ENCODE assay signal across 9 mouse cellular contexts in the genomic region with DNA sequence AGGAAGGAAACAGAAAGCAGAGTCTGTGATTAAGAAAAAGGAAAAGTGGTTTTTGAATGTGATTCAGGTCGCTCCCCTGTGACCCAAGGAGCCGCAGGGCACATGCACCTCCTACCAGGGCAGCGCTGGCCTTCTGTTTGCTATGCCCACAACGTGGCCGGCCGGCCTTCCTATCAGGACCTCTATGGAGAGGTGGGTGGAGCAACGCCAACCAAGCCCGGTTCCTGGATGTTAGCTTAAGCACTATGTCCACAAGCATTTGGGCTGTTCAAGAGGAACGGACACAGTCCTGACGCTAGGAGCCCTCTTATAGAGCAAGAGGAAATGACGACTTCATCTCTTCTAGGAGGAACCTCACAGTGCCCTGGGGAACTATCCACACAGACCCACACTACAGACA.
DNase-seq lines count a peak whose midpoint lies in the region; ATAC-seq and TF ChIP-seq lines count a peak whose summit lies in the region.
"Had no signal": no experiment of that assay in that cellular context is flagged by ENCODE, and none has a peak within 500 bp of the region (broad histone marks: within the 10 kb centered on the region; RNA-seq: fewer than 3 reads in every experiment).

No protein-coding gene starts in this region.

- ATAC-seq in limb, embryonic 15.5 days (ENCODE audit: insufficient number of reproducible peaks, low FRiP score, low TSS enrichment, low read depth), result no peak
- ATAC-seq in liver, embryonic 11.5 days (replicated peaks; ENCODE audit: low FRiP score), result peak; percentile 53

- H3K4me3 ChIP-seq in limb, embryonic 15.5 days, result no peak overlapping the region
- no peak overlapping the region for H3K4me3 ChIP-seq in limb, embryonic 10.5 days
- no peak overlapping the region for H3K4me3 ChIP-seq in liver, embryonic 11.5 days (ENCODE audit: low read depth, low read length)
- peak overlapping the region; percentile 36 for H3K4me3 ChIP-seq in small intestine, adult 2 months (ENCODE audit: low read depth, low read length)
- H3K4me3 ChIP-seq: limb, embryonic 12.5 days had no signal

- no peak overlapping the region for H3K9ac ChIP-seq in limb, embryonic 15.5 days
- no peak overlapping the region for H3K9ac ChIP-seq in liver, embryonic 11.5 days (ENCODE audit: low read depth, low read length)
- H3K9ac ChIP-seq: limb, embryonic 12.5 days had no signal

- intact Hi-C loops in heart, postnatal 14 days (cut with DNase I), result no loop called here

- no peak for TF ChIP-seq CTCF in small intestine, adult 2 months (IDR thresholded peaks at IDR 0.05; ENCODE audit: extremely low read depth, insufficient read length, insufficient replicate concordance, low read depth, low read length)

- 0 out of 2 replicates have a peak overlapping the region, but pooled peaks have one; percentile 4 for H3K27ac ChIP-seq in limb, embryonic 15.5 days
- H3K27ac ChIP-seq in limb, embryonic 10.5 days, result no peak overlapping the region
- H3K27ac ChIP-seq in liver, embryonic 11.5 days (ENCODE audit: low read depth, low read length), result no peak overlapping the region
- peak overlapping the region; percentile 61 for H3K27ac ChIP-seq in small intestine, adult 2 months (ENCODE audit: insufficient read depth, low read depth, low read length)
- H3K27ac ChIP-seq: limb, embryonic 12.5 days had no signal

- no peaks in the 10 kb centered on the region for H3K9me3 ChIP-seq in limb, embryonic 15.5 days
- H3K9me3 ChIP-seq in limb, embryonic 10.5 days (replicated peaks), result no peaks in the 10 kb centered on the region
- H3K9me3 ChIP-seq in liver, embryonic 11.5 days (ENCODE audit: control insufficient read depth, low read length), result no peaks in the 10 kb centered on the region
- H3K9me3 ChIP-seq: limb, embryonic 12.5 days had no signal

- no peaks in the 10 kb centered on the region for H3K36me3 ChIP-seq in limb, embryonic 15.5 days
- H3K36me3 ChIP-seq in limb, embryonic 10.5 days, result no peaks in the 10 kb centered on the region
- no peaks in the 10 kb centered on the region for H3K36me3 ChIP-seq in liver, embryonic 11.5 days (ENCODE audit: control insufficient read depth, insufficient read depth, low read length)
- H3K36me3 ChIP-seq in small intestine, adult 2 months (ENCODE audit: control insufficient read depth, insufficient read depth, low read length), result no peaks in the 10 kb centered on the region

- no peak overlapping the region for H3K4me2 ChIP-seq in limb, embryonic 15.5 days
- peak overlapping the region; percentile 26; the same call in 1 of the 2 replicates for H3K4me2 ChIP-seq in liver, embryonic 11.5 days
- H3K4me2 ChIP-seq: limb, embryonic 12.5 days had no signal

- no peak for DNase-seq in limb, embryonic 10.5 days (ENCODE audit: low spot score)
- DNase-seq in heart, postnatal 14 days, result peak; percentile 32 to 34
- DNase-seq in liver, embryonic 11.5 days (ENCODE audit: low spot score), result no peak
- no peak for DNase-seq in spleen, postnatal 14 days (ENCODE audit: low spot score in 2 of 2)
- no peak for DNase-seq in cerebellum, postnatal 4 days (ENCODE audit: low spot score in 2 of 2)
- no peak for DNase-seq in testis, postnatal 10 days (ENCODE audit: low spot score)

- H3K27me3 ChIP-seq in limb, embryonic 15.5 days, result no peaks in the 10 kb centered on the region
- H3K27me3 ChIP-seq in limb, embryonic 10.5 days (ENCODE audit: low read depth, poor library complexity, severe bottlenecking), result 0 out of 2 replicates have a peak, but pooled peaks cover 10% of the 10 kb centered on the region
- H3K27me3 ChIP-seq in liver, embryonic 11.5 days (replicated peaks; ENCODE audit: control insufficient read depth, insufficient read depth, low read length), result no peaks in the 10 kb centered on the region
- H3K27me3 ChIP-seq in small intestine, adult 2 months (ENCODE audit: control insufficient read depth, insufficient read depth, low read length), result no peaks in the 10 kb centered on the region
- H3K27me3 ChIP-seq: limb, embryonic 12.5 days had no signal

- 67% methylated on average over 11 of the region's 11 CpGs for WGBS in limb, embryonic 15.5 days
- WGBS in limb, embryonic 10.5 days, result 75% methylated on average over 11 of the region's 11 CpGs
- 44% methylated on average over 11 of the region's 11 CpGs for WGBS in liver, embryonic 11.5 days
- 13% methylated on average over 11 of the region's 11 CpGs for WGBS in small intestine, adult 2 months

- 0 out of 2 replicates have a peak, but pooled peaks have one; percentile 24 for TF ChIP-seq POLR2A in small intestine, adult 2 months (IDR thresholded peaks at IDR 0.05; ENCODE audit: low read depth, low read length)

- H3K4me1 ChIP-seq in limb, embryonic 15.5 days, result peaks cover 44% of the 10 kb centered on the region
- peaks cover 53% of the 10 kb centered on the region for H3K4me1 ChIP-seq in limb, embryonic 10.5 days
- peaks cover 4% of the 10 kb centered on the region; the same call in 1 of the 2 replicates for H3K4me1 ChIP-seq in liver, embryonic 11.5 days (replicated peaks; ENCODE audit: control insufficient read depth, insufficient read depth, low read length)
- peaks cover 20% of the 10 kb centered on the region for H3K4me1 ChIP-seq in small intestine, adult 2 months (ENCODE audit: control insufficient read depth, insufficient read depth, insufficient read length, low read length)

Comparison
In these comparisons a context has a peak if more than half of its experiments do, and no peak if none do; other contexts are left out.
1. H3K27ac ChIP-seq: peak in limb, embryonic 15.5 days (single experiment) and small intestine, adult 2 months (single experiment); none in limb, embryonic 10.5 days (single experiment) and liver, embryonic 11.5 days (single experiment).
2. DNase-seq: peak in heart, postnatal 14 days (2 of 2); none in limb, embryonic 10.5 days (single experiment), liver, embryonic 11.5 days (single experiment), spleen, postnatal 14 days (0 of 2), cerebellum, postnatal 4 days (0 of 2) and testis, postnatal 10 days (single experiment).